Mouse (Mus musculus) lung, postnatal 25 days (tissue): ENCODE measurements at regions not wholly inside any gene's neighbourhood (a gene's known extent, or its start where the extent isn't known, plus 50 kb on each side); places are given as distances from the start of the nearest gene placed in this dataset.
"Not testable (repeated sequence)": the region's sequence is repeated elsewhere in the genome, so short reads cannot be mapped to it uniquely, and the experiment has no call there.

ENCODE experiments used
- DNase-seq: peaks from one replicate; pipeline ENCODE4 v3.0.0; 2022; ENCODE audit warnings: low spot score

DNA sequence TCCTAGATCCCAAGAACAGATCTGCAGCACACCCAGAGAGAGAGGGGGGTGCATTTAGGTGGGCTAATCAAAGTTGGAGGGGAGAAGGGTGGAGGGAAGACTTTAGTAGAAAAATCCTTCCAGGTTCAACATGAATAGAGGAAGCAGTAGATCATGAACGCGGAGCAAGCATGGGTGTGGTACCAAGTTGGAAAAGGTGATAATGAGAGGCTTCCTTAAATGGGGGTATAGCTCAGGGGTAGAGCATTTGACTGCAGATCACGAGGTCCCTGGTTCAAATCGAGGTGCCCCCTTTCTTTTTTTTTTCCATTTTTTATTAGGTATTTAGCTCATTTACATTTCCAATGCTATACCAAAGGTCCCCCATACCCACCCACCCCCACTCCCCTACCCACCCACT lies 54.0 kb upstream of the Krba1 start:
- not testable (repeated sequence) for DNase-seq

DNA sequence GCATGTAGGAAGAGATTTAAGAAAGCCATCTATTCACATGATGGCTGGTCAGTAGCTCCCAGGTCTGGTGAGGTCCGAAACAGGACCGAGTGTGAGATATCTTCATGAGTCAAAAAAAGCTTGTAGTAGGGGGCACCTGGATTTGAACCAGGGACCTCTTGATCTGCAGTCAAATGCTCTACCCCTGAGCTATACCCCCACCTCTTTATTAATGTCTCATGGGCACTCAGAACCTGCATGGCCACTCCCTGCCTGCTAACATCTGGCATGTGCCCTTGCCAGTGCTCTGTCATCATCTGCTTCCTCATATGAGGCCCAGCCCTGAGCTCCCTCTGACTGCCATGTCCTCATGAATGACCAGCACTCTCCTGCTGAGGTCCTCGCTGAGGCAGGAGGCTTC lies 58.4 kb upstream of the Krba1 start:
- not testable (repeated sequence) for DNase-seq

DNA sequence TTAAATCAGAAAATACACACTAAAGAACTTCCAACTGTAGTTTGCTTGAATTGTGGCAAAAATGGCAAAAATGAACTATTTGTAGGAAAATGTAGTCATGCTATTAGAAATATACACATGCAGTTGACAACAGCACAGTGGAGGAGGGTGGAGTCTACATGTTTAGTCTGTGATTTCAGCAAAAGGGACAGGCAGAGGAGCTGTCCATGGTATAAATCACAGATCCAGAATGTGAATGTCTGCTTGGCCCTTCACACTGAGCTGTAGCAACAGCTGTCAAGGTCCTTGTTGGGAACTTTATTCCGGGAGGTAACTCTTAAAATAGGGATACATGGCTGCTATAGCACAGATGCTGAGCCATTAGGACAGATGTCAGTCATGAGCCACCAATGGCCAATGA lies 107.4 kb upstream of the Krba1 start:
- no peak for DNase-seq

DNA sequence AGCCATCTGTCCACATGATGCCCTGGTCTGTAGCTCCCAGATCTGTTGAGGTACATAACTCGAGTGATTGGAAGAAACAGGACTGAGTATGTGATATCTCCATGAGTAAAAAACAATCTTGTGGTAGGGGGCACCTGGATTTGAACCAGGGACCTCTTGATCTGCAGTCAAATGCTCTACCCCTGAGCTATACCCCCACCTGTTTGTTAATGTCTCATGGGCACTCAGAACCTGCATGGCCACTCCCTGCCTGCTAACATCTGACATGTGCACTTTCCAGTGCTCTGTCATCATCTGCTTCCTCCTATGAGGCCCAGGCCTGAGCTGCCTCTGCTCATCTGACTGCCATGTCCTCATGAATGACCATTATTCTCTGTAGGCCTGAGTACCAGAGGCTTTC lies 115.7 kb upstream of the Krba1 start:
- not testable (repeated sequence) for DNase-seq

- not testable (repeated sequence) for DNase-seq
Measured at GRCm38 (mm10) chr6:48261563-48261962, 133.8 kb upstream of the Krba1 start.

GRCm38 (mm10) chr6:48252989-48253388 lies 142.4 kb upstream of the Krba1 start:
- DNase-seq, result not testable (repeated sequence)

DNA sequence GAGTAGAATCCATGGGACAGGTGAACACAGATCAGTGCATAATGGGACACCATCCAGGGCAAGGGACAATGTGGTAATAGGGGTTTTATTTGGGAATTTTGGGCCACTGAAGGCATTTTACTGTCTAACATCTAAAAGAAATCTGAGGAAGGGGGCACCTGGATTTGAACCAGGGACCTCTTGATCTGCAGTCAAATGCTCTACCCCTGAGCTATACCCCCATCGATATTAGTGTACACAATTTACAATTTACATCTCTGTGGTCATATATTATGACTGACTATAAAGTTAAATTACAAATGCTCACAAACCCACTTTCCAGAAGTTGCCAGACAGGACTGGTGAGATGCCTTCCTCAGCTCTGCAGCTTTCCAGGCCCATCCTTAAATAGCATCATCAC lies 143.4 kb upstream of the Krba1 start:
- no peak for DNase-seq

GRCm38 (mm10) chr6:48244191-48244590 lies 151.2 kb upstream of the Krba1 start:
- not testable (repeated sequence) for DNase-seq

DNA sequence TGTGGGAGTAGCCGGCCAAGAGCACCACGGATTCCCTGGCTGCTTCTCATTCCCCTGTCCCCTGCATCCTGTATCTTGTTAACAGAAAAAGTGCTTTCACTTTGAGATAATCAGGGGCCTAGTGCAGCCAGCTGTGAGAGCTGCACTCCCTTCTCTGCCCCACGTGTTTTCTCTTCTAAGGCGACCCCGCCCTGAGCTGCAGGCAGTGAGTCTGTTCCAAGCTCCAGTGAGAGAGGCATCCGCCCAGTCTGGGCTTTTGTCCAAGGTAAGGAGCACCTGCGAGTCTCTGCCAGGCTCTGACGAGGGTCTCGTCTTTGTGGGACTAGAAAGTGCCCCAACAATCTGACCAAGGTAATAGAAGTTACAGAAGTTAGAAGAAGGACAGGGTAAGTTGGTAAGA lies 141.0 kb upstream of the Zfp746 start:
- DNase-seq, result peak; percentile 5

- DNase-seq, result no peak
Measured at GRCm38 (mm10) chr6:48224206-48224605, 137.8 kb upstream of the Zfp746 start.

GRCm38 (mm10) chr6:48222971-48223370 lies 136.6 kb upstream of the Zfp746 start:
- no peak for DNase-seq

DNA sequence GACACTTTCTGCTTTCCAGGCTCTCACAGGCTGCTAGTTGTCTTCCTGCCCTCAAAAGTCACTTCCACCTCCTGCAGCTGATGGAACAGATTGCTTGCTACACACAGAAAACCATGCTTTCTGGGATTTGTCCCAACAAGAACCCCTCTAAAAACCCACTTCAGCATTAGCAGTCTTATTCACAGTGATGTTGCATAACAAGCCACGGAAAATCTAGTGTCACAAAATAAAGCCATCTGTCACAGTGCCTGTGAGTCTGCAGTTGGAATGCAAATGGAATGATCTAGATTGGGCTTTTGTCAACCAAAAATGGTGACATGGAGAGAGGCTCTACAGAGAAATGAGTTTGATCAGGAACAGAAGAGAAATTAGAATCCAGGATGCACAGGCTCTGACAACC lies 135.4 kb upstream of the Zfp746 start:
- not testable (repeated sequence) for DNase-seq

GRCm38 (mm10) chr6:48215212-48215611 lies 128.8 kb upstream of the Zfp746 start:
- no peak for DNase-seq

DNA sequence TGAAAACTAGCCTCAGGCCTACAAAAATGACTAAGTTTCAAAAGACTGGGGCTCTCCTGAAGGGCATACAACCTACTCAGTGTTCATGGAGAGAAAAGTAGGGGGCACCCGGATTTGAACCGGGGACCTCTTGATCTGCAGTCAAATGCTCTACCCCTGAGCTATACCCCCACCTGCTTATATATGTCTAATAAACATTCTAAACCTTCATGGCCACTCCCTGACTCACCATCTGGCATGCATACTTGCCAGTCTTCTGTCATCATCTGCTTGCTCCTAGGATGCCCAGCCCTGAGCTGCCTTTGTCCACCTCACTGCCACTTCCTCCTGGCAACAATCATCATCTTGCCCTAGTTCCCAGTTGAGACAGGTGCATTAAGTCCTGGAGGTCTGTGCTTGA lies 123.3 kb upstream of the Zfp746 start:
- no peak for DNase-seq

DNA sequence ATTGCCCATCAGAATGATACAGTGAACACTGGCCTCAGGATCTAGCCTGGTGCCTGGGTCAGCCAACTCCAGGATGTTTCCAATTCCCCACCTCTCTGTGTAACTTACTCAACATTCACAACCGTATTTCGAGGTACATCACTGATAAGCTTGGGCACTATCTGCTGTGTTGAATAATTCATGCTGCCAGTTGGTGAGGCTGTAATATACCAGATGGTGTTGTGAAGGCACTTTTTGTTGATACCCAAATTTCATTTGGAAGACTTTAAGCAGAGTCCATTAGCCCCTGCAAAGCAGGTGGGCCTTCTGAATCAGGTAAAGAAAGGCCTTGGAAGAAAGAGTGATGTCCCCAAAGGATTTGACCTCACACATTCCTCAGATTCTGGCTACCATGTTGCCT lies 122.7 kb upstream of the Zfp746 start:
- DNase-seq, result no peak

- DNase-seq, result no peak
Measured at GRCm38 (mm10) chr6:48205722-48206121, 119.3 kb upstream of the Zfp746 start.

GRCm38 (mm10) chr6:48199951-48200350 lies 113.6 kb upstream of the Zfp746 start:
- no peak for DNase-seq

DNA sequence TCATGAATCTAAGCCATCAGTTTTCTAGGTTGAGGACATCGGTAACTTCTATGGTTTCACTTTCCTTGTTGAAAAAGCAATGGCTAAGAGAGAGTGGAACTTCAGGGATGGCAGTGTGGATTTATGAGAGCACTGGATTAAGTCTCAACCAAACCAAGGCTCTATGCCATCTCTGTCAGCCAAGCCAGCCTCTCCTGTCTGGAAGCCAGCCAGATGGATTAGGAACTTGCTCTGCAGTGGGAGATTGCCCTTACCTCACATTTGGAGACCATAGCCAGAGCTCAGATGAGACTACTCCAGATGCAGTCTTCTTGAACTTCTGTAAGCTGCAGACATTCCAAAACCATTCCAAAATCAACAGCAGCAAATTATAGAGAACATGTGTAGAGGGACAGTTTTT lies 112.4 kb upstream of the Zfp746 start:
- no peak for DNase-seq

- no peak for DNase-seq
Measured at GRCm38 (mm10) chr6:48197696-48198378, 111.4 kb upstream of the Zfp746 start.

DNA sequence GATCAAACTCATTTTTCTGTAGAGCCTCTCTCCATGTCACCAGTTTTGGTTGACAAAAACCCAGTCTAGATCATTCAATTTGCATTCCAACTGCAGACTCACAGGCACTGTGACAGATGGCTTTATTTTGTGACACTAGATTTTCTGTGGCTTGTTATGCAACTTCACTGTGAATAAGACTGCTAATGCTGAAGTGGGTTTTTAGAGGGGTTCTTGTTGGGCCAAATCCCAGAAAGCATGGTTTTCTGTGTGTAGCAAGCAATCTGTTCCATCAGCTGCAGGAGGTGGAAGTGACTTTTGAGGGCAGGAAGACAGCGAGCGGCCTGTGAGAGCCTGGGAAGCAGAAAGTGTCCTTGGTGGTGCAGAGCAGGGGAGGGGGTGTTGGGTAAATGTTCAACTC lies 102.0 kb upstream of the Zfp746 start:
- DNase-seq, result not testable (repeated sequence)

DNA sequence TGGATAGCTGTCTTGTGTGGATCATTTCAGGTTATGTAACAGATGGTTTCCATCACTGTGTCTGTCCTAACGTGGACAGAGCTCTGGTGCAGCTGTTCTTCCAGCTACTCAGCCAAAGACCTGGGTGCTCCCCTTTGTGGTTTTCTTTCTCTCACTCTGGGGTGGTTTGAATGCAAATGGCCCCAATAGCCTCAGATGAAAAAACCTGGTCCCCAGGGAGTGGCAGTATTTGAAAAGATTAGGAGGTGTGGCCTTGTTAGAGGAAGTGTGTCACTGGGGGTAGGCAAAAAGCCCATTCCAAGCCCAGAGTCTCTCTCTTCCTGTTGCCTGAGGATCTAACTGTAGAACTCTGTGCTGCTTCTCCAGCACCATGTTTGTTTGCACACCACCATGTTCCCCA lies 98.9 kb upstream of the Zfp746 start:
- DNase-seq, result no peak

- DNase-seq, result no peak
Measured at GRCm38 (mm10) chr6:48178360-48179120, 92.1 kb upstream of the Zfp746 start.

GRCm38 (mm10) chr6:48177936-48178335 lies 91.5 kb upstream of the Zfp746 start:
- peak; percentile 57 for DNase-seq

GRCm38 (mm10) chr6:48175234-48175633 lies 88.8 kb upstream of the Zfp746 start:
- no peak for DNase-seq
